Mouse (Mus musculus) lung, adult 2 months (tissue): ENCODE measurements at regions not wholly inside any gene's neighbourhood (a gene's known extent, or its start where the extent isn't known, plus 50 kb on each side); places are given as distances from the start of the nearest gene placed in this dataset.

Source experiments
- CTCF ChIP-seq: fragments of 200-500 bp; IDR thresholded peaks from 2 replicates; pipeline ENCODE4 v1.5.1; 2011; ENCODE audit warnings: mild to moderate bottlenecking, low read length, control low read depth; ENCODE audit not compliant: insufficient read depth
- POLR2A ChIP-seq: fragments of 200-500 bp; IDR thresholded peaks from 2 replicates; pipeline ENCODE4 v1.6.1; 2011; ENCODE audit warnings: low read depth, mild to moderate bottlenecking, control low read depth, low read length, borderline replicate concordance; ENCODE audit errors: extremely low read depth

DNA sequence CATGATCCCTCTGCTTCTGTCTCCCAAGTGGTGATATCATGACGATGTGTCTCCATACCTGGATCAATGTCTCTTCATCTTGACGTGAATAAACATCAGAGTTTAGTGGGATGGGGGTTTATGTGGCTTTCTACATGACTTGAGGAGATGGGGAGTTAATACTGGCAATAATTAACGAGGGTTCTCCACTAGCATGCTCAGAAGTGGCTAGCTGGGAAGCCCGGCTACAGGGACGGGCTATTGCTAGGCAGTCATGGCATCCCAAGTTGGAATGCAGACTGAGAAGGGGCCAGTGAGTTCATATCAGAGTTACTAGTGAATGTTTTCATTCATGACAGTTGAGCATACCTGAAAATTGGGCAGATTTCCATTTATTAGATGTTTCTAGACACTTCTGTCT lies 71.4 kb upstream of the Irx3 start:
- no peak for TF ChIP-seq POLR2A
- TF ChIP-seq CTCF, result no peak
